12 mouse cellular contexts compared by ENCODE assay signal in the genomic region with DNA sequence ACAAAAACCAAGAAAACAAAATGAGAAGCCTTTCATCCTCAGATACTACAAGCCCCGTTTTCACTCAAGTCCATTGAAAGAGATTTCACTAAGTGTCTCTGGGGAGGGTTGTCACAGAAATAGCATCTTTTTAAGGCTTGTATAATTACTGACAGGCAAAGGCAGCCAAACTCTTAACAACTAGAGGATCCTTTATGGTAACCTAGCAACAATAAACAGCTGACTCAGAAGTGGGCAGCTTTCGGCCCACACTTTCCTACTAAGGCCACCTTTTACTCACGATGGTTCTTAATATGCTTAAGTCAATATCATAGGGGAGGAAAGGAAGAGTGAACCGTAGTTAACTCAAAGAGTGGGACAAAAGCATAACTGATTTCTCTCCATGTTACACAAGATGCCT. TPM values are rescaled to one million over a fixed set of nuclear protein-coding genes. Genes with fewer than 3 reads are reported as not detected.
DNase-seq lines count a peak whose midpoint lies in the region; ATAC-seq lines count a peak whose summit lies in the region.
"Had no signal": no experiment of that assay in that cellular context is flagged by ENCODE, and none has a peak within 500 bp of the region (broad histone marks: within the 10 kb centered on the region; RNA-seq: fewer than 3 reads in every experiment).

No protein-coding gene starts in this region.

- H3K4me2 ChIP-seq in forebrain, embryonic 13.5 days, result no peak overlapping the region
- no peak overlapping the region for H3K4me2 ChIP-seq in midbrain, embryonic 12.5 days (replicated peaks)
- H3K4me2 ChIP-seq in midbrain, embryonic 11.5 days, result no peak overlapping the region
- H3K4me2 ChIP-seq in hindbrain, embryonic 16.5 days (ENCODE audit: low read length), result no peak overlapping the region
- no peak overlapping the region for H3K4me2 ChIP-seq in neural tube, embryonic 15.5 days
- H3K4me2 ChIP-seq: liver, embryonic 13.5 days had no signal

- H3K9ac ChIP-seq in forebrain, embryonic 13.5 days, result no peak overlapping the region
- H3K9ac ChIP-seq in midbrain, embryonic 12.5 days (replicated peaks), result no peak overlapping the region
- H3K9ac ChIP-seq in midbrain, embryonic 11.5 days (ENCODE audit: low read length), result no peak overlapping the region
- H3K9ac ChIP-seq in hindbrain, embryonic 16.5 days (ENCODE audit: low read depth, low read length), result no peak overlapping the region
- H3K9ac ChIP-seq in neural tube, embryonic 15.5 days (replicated peaks), result no peak overlapping the region
- H3K9ac ChIP-seq: liver, embryonic 13.5 days had no signal

- no peaks in the 10 kb centered on the region for H3K36me3 ChIP-seq in forebrain, embryonic 13.5 days (ENCODE audit: poor library complexity, severe bottlenecking)
- no peaks in the 10 kb centered on the region for H3K36me3 ChIP-seq in forebrain, embryonic 10.5 days (replicated peaks)
- H3K36me3 ChIP-seq in midbrain, embryonic 12.5 days, result no peaks in the 10 kb centered on the region
- H3K36me3 ChIP-seq in midbrain, embryonic 11.5 days (ENCODE audit: control insufficient read depth, insufficient read depth, low read length), result no peaks in the 10 kb centered on the region
- H3K36me3 ChIP-seq in hindbrain, embryonic 16.5 days (ENCODE audit: control insufficient read depth, insufficient read depth, low read length), result no peaks in the 10 kb centered on the region
- H3K36me3 ChIP-seq in neural tube, embryonic 15.5 days, result no peaks in the 10 kb centered on the region
- H3K36me3 ChIP-seq: liver, embryonic 13.5 days had no signal

- H3K4me3 ChIP-seq in forebrain, embryonic 13.5 days, result no peak overlapping the region
- no peak overlapping the region for H3K4me3 ChIP-seq in forebrain, embryonic 10.5 days
- H3K4me3 ChIP-seq in midbrain, embryonic 12.5 days, result no peak overlapping the region
- no peak overlapping the region for H3K4me3 ChIP-seq in midbrain, embryonic 11.5 days (ENCODE audit: low read depth, low read length)
- no peak overlapping the region for H3K4me3 ChIP-seq in hindbrain, embryonic 16.5 days (ENCODE audit: low read length)
- no peak overlapping the region for H3K4me3 ChIP-seq in neural tube, embryonic 15.5 days (replicated peaks)
- H3K4me3 ChIP-seq: liver, embryonic 13.5 days had no signal

- no peak for DNase-seq in forebrain, embryonic 10.5 days (ENCODE audit: extremely low spot score, low spot score)
- no peak for DNase-seq in midbrain, embryonic 11.5 days (ENCODE audit: low spot score, missing footprints)
- no peak for DNase-seq in kidney, adult 9 months
- no peak for DNase-seq in kidney, postnatal 36 days
- DNase-seq: kidney, postnatal 4 days; liver, embryonic 13.5 days; thymus, adult 2 months had no signal

- peaks cover 19% of the 10 kb centered on the region for H3K4me1 ChIP-seq in forebrain, embryonic 13.5 days
- H3K4me1 ChIP-seq in forebrain, embryonic 10.5 days, result no peaks in the 10 kb centered on the region
- peaks cover 14% of the 10 kb centered on the region; the same call in 1 of the 2 replicates for H3K4me1 ChIP-seq in midbrain, embryonic 12.5 days
- H3K4me1 ChIP-seq in midbrain, embryonic 11.5 days (ENCODE audit: control insufficient read depth, insufficient read depth, low read length), result no peaks in the 10 kb centered on the region
- peaks cover 13% of the 10 kb centered on the region for H3K4me1 ChIP-seq in hindbrain, embryonic 16.5 days (ENCODE audit: control insufficient read depth, insufficient read depth, low read depth, low read length)
- peaks cover 16% of the 10 kb centered on the region for H3K4me1 ChIP-seq in neural tube, embryonic 15.5 days
- H3K4me1 ChIP-seq: liver, embryonic 13.5 days had no signal

- 31% methylated on average over 4 of the region's 4 CpGs for WGBS in forebrain, embryonic 13.5 days
- WGBS in forebrain, embryonic 10.5 days, result 81% methylated on average over 4 of the region's 4 CpGs
- 46% methylated on average over 4 of the region's 4 CpGs for WGBS in midbrain, embryonic 12.5 days
- 60% methylated on average over 4 of the region's 4 CpGs for WGBS in midbrain, embryonic 11.5 days
- 28% methylated on average over 4 of the region's 4 CpGs for WGBS in hindbrain, embryonic 16.5 days
- 25% methylated on average over 4 of the region's 4 CpGs for whole genome bisulfite sequencing in neural tube, embryonic 15.5 days

- H3K27me3 ChIP-seq in forebrain, embryonic 13.5 days, result no peaks in the 10 kb centered on the region
- H3K27me3 ChIP-seq in forebrain, embryonic 10.5 days (ENCODE audit: poor library complexity, severe bottlenecking), result no peaks in the 10 kb centered on the region
- H3K27me3 ChIP-seq in midbrain, embryonic 12.5 days, result no peaks in the 10 kb centered on the region
- no peaks in the 10 kb centered on the region for H3K27me3 ChIP-seq in midbrain, embryonic 11.5 days (ENCODE audit: control insufficient read depth, insufficient read depth, low read length)
- no peaks in the 10 kb centered on the region for H3K27me3 ChIP-seq in hindbrain, embryonic 16.5 days (replicated peaks; ENCODE audit: control insufficient read depth, insufficient read depth, low read length)
- H3K27me3 ChIP-seq in neural tube, embryonic 15.5 days (replicated peaks), result no peaks in the 10 kb centered on the region
- H3K27me3 ChIP-seq: liver, embryonic 13.5 days had no signal

- no peaks in the 10 kb centered on the region for H3K9me3 ChIP-seq in forebrain, embryonic 13.5 days (replicated peaks)
- H3K9me3 ChIP-seq in forebrain, embryonic 10.5 days, result 0 out of 2 replicates have a peak, but pooled peaks cover 3% of the 10 kb centered on the region
- no peaks in the 10 kb centered on the region for H3K9me3 ChIP-seq in midbrain, embryonic 12.5 days
- no peaks in the 10 kb centered on the region for H3K9me3 ChIP-seq in midbrain, embryonic 11.5 days (ENCODE audit: control insufficient read depth, low read length)
- H3K9me3 ChIP-seq in hindbrain, embryonic 16.5 days (ENCODE audit: control insufficient read depth, low read length), result no peaks in the 10 kb centered on the region
- no peaks in the 10 kb centered on the region for H3K9me3 ChIP-seq in neural tube, embryonic 15.5 days (replicated peaks)
- H3K9me3 ChIP-seq: liver, embryonic 13.5 days had no signal

- peak; percentile 54 for ATAC-seq in forebrain, embryonic 13.5 days
- ATAC-seq in midbrain, embryonic 12.5 days (ENCODE audit: low FRiP score, low read depth), result peak; percentile 20; the same call in 1 of the 2 replicates
- ATAC-seq in midbrain, embryonic 11.5 days (ENCODE audit: low FRiP score), result no peak; the same call in 1 of the 2 replicates
- ATAC-seq in hindbrain, embryonic 16.5 days, result peak; percentile 56; the same call in 1 of the 2 replicates
- ATAC-seq in neural tube, embryonic 15.5 days (ENCODE audit: low FRiP score), result 0 out of 2 replicates have a peak, but pooled peaks have one; percentile 36
- ATAC-seq: inflammation-experienced regulatory T-cells, adult 6 months had no signal

- H3K27ac ChIP-seq in forebrain, embryonic 13.5 days, result peak overlapping the region; percentile 67; the same call in 1 of the 2 replicates
- no peak overlapping the region for H3K27ac ChIP-seq in forebrain, embryonic 10.5 days
- no peak overlapping the region for H3K27ac ChIP-seq in midbrain, embryonic 12.5 days (replicated peaks)
- H3K27ac ChIP-seq in midbrain, embryonic 11.5 days (ENCODE audit: low read depth, low read length), result no peak overlapping the region
- no peak overlapping the region for H3K27ac ChIP-seq in hindbrain, embryonic 16.5 days (ENCODE audit: low read depth, low read length)
- 0 out of 2 replicates have a peak overlapping the region, but pooled peaks have one; percentile 3 for H3K27ac ChIP-seq in neural tube, embryonic 15.5 days (replicated peaks)
- H3K27ac ChIP-seq: liver, embryonic 13.5 days had no signal

RNA-seq across cellular contexts. Expression of gene Crybg3, which starts 53.3 kb away (rescaled TPM):
- 2.3 and 2.6 TPM in 2 replicates for polyA plus RNA-seq in forebrain, embryonic 13.5 days (2015; fragmentation: Nextera tagmentation; extraction: Ambion mirVana)
- polyA plus RNA-seq in forebrain, embryonic 10.5 days (2016; fragmentation: Nextera tagmentation; extraction: Ambion mirVana), result 5.0 and 5.1 TPM in 2 replicates
- 5.5 and 5.7 TPM in 2 replicates for polyA plus RNA-seq in midbrain, embryonic 12.5 days (2016; fragmentation: Nextera tagmentation; extraction: Ambion mirVana)
- polyA plus RNA-seq in midbrain, embryonic 11.5 days (2014; fragmentation: Nextera tagmentation; extraction: Ambion mirVana), result 6.2 and 6.5 TPM in 2 replicates
- polyA plus RNA-seq in hindbrain, embryonic 16.5 days (2015; fragmentation: Nextera tagmentation; extraction: Ambion mirVana), result 2.0 and 3.0 TPM in 2 replicates
- 1.8 and 2.8 TPM in 2 replicates for polyA plus RNA-seq in neural tube, embryonic 15.5 days (2015; fragmentation: Nextera tagmentation; extraction: Ambion mirVana)

Comparison
In these comparisons a context has a peak if more than half of its experiments do, and no peak if none do; other contexts are left out.
1. H3K27ac ChIP-seq: peak in forebrain, embryonic 13.5 days (single experiment) and neural tube, embryonic 15.5 days (single experiment); none in forebrain, embryonic 10.5 days (single experiment), midbrain, embryonic 12.5 days (single experiment), midbrain, embryonic 11.5 days (single experiment) and hindbrain, embryonic 16.5 days (single experiment).